Mouse (Mus musculus) frontal cortex, postnatal 25 days (tissue): ENCODE measurements at regions not wholly inside any gene's neighbourhood (a gene's known extent, or its start where the extent isn't known, plus 50 kb on each side); places are given as distances from the start of the nearest gene placed in this dataset.

ENCODE experiments used
- DNase-seq, 2 experiments: peaks; one replicate each; pipeline ENCODE4 v3.0.0; 2022; ENCODE audit warnings: low spot score in 2 of 2

- no peak for DNase-seq
Observed at GRCm38 (mm10) chrX:99340223-99340622, 130.8 kb downstream of the Pja1 start.

GRCm38 (mm10) chrX:99339081-99339876, 131.8 kb downstream of the Pja1 start:
- DNase-seq: no peak

DNA sequence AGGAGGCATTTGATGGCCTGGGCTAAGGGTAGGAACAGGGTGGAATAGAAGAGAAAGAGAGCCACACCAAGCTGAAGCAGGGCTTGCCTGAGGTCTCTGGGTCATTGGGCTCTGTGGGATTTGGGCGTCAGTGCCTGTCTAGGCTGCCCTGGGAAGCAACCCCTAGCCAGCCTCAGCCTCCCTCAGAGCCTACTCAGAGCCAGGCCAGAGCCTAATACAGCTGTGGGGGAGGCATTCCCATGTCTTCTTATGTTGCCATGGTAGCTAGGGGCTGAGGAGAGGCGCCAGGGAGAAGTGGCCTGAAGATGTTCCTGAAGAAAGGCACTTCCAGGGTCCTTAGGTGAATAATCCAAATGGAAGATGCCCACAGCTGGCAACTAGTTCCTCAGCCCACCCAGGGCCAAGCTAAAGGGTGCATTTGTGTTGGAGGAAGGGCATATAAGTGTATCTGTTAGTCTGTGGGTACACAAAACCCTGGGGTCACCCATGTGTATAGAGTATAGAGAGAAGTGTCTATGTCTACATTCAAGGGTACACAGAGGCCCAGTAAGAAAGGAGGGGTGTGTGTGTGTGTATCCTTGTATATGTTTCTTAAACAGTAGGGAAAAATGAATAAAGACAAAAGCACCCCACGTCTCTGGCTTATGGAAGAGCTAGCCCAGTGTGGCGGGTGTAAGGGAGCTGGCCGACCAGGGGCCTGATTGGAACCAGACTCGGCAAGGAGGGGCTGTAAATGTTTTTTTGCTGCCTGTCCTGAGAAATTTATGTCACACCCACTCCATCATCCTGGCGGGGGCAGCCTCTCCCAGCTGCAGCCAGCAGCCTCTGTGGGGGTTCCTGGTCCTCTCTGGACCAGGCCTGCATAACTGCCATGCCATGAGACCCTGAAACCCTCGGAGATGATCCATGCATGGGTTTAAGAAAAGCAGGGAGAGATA, 134.2 kb downstream of the Pja1 start:
- no peak for DNase-seq

GRCm38 (mm10) chrX:99335886-99336589, 135.0 kb downstream of the Pja1 start:
- DNase-seq: no peak

DNA sequence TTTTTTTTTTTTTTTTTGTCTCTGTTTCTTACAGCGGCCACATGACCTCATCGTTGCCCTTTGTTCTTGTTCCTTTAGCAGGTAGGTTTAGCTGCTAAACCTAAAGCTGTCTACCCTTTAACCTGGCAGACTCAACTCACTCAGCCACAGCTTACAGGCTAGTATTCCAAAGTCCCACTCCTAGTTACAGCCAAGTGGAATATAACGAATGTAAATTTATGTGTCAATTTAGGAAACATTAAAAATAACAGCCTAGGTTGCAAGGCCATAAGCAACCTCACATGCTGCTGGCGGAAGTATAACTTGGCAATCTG, 138.7 kb downstream of the Pja1 start:
- no peak for DNase-seq

DNA sequence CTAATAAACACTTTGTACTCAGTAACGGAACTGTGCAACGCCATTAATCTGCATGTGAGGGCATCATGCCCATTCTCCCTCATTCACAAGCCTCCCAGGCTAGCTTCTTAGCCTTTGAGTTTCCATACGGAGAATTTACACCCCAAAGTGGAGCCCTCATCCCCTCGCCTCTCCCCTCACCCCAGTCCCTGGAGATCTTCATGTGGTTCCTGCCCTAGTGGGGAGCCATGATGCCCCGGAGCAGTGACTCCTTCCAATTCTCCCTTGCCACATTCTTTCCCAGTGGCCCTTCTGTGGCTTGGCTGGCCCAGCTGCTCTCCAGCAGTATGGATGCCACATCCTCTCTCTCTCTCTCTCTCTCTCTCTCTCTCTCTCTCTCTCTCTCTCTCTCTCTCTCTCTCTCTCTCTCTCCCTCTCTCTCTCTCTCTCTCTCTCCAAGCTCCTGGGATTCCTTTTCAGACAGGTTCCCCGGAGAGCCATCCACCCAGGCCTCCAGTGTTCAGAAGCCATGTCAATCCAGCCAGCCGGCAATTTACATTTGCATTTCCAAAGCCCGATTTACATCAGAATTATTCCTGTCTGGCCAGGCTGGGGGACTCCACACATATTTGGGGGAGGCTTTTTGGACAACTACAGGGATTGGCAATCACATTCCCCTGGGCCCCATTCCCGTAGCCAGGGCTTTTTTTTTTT, 139.2 kb downstream of the Pja1 start:
- no peak for DNase-seq

- DNase-seq: no peak
Observed at GRCm38 (mm10) chrX:99330386-99330785, 140.7 kb downstream of the Pja1 start.

GRCm38 (mm10) chrX:99328576-99328975, 142.5 kb downstream of the Pja1 start:
- DNase-seq: no peak

- no peak for DNase-seq
Observed at GRCm38 (mm10) chrX:99326167-99326566, 144.9 kb downstream of the Pja1 start.

DNA sequence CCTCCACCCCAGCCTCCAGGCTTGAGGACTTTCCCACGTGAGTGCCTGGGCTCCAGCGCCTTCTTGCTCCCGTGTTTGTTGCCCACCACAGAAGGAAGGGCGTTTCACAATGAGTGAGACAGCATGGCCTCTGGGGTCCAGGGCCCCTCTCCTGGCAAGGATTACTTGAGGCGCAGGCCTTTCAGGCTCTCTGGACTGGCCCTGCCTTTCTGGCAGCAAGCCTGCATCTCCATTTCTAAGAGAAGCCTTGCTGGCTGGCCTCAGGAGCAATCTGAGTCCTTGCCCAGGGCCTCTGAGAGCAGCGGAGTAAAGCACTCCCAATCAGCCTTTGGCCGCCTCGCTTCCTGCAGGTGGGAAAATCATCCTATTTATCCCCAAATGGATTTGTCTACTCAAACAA, 145.6 kb downstream of the Pja1 start:
- DNase-seq: no peak

- DNase-seq: no peak
Observed at GRCm38 (mm10) chrX:99324546-99325170, 146.4 kb downstream of the Pja1 start.

GRCm38 (mm10) chrX:99319791-99320190, 151.3 kb downstream of the Pja1 start:
- no peak for DNase-seq

- no peak for DNase-seq
Observed at GRCm38 (mm10) chrX:99319163-99319562, 151.9 kb downstream of the Pja1 start.

DNA sequence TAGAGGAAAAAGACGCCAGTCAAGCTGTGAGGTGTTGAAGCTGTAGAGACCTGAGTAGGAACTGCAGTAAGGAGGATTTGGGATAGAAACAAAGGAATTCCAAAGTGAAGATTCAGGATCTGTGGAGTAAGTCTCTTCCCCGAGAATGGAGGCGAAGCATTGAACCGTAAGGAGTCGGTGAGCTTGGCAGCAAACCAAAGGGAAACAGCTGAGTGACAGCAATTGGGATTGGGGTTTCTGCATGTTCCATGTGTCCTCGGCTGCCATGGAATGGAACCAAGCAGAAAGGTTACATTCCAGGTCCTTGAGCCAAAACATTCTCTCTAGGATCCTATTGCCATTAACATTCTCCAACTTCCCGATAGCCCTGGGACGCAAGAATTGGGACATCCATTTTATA, 152.9 kb downstream of the Pja1 start:
- no peak for DNase-seq

- DNase-seq: no peak
Observed at GRCm38 (mm10) chrX:99317736-99318135, 153.3 kb downstream of the Pja1 start.

- DNase-seq: no peak
Observed at GRCm38 (mm10) chrX:99316410-99317056, 154.5 kb downstream of the Pja1 start.

GRCm38 (mm10) chrX:99299110-99299509, 163.2 kb downstream of the Efnb1 start:
- DNase-seq: no peak

GRCm38 (mm10) chrX:99294726-99295125, 158.8 kb downstream of the Efnb1 start:
- no peak for DNase-seq

DNA sequence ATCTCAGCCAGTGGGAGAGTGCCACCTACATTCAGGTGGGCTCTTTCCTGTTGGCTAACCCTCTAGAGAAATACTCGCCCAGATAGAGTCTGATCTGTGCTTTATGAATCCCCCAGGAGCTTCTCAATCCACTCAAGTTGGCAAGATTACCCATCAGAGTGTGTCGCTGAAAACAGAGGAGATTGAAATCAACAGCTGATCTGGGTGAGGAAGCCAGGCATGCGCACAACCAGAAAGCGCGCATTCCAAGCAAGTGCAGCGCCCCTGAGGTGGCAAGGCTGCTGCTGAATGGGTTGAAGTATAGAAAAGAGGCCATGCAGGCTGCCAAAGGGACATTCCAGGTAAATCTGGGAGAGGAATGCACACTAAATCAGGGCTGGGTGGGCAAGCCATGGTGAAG, 158.0 kb downstream of the Efnb1 start:
- DNase-seq: no peak

GRCm38 (mm10) chrX:99292758-99293157, 156.8 kb downstream of the Efnb1 start:
- DNase-seq: no peak

DNA sequence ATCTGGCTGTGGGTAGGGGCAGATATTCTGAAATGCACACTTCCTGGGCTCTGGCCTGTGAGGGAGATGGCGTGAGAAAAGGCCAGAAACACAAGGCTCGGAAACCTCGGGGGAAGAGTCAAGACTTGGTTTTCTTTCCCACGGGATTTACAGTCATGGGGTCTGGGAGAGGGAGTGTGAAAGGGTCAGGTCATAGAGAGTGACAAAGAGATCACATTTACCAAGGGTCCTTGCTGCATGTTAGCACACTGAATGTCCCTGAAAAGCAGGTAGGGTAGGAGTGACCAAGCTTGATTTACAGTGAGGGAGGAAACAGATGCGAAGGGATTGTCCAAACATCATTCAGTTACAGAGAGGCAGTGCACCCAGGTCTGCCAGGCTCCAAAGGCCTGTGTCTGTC, 156.0 kb downstream of the Efnb1 start:
- no peak for DNase-seq
